ENCODE assay signal across 10 mouse cellular contexts in genomic region chr14:86869536-86869935, GRCm38 (mm10).
A peak's percentile ranks its signal among the peaks of the same experiment; 100 is the strongest.
DNase-seq lines count a peak whose midpoint lies in the region; ATAC-seq and TF ChIP-seq lines count a peak whose summit lies in the region.
"Had no signal": no experiment of that assay in that cellular context is flagged by ENCODE, and none has a peak within 500 bp of the region (broad histone marks: within the 10 kb centered on the region; RNA-seq: fewer than 3 reads in every experiment).

No protein-coding gene starts in this region.

- TF ChIP-seq CTCF in midbrain, postnatal 0 days (IDR thresholded peaks at IDR 0.05), result peak; percentile 61

- no peak overlapping the region for H3K27ac ChIP-seq in kidney, embryonic 16.5 days (ENCODE audit: low read length)
- H3K27ac ChIP-seq in forebrain, embryonic 16.5 days (ENCODE audit: low read length), result no peak overlapping the region
- no peak overlapping the region for H3K27ac ChIP-seq in midbrain, postnatal 0 days (ENCODE audit: low read depth, low read length)
- H3K27ac ChIP-seq: liver, embryonic 15.5 days; stomach, embryonic 15.5 days had no signal

- peak; percentile 56 for DNase-seq in kidney, adult 11 months
- peak; percentile 60 for DNase-seq in ES-CJ7 (ENCODE audit: low read depth, low spot score)
- peak; percentile 11 for DNase-seq in c-Kit-positive CD71-positive TER-119-negative erythroid progenitor cells, embryonic 14.5 days (ENCODE audit: low read depth)
- DNase-seq in layer of hippocampus, adult 8-10 months (ENCODE audit: low spot score in 2 of 2), result peak; percentile 49 to 57
- peak; percentile 92 for DNase-seq in midbrain, postnatal 0 days (ENCODE audit: low spot score)
- DNase-seq in spleen, postnatal 14 days (ENCODE audit: low spot score in 2 of 2), result no peak

- WGBS in kidney, embryonic 16.5 days, result 87% methylated on average over 5 of the region's 5 CpGs
- WGBS in forebrain, embryonic 16.5 days, result 53% methylated on average over 5 of the region's 5 CpGs
- 80% methylated on average over 5 of the region's 5 CpGs for WGBS in midbrain, postnatal 0 days

- no peak overlapping the region for H3K9ac ChIP-seq in kidney, embryonic 16.5 days (replicated peaks; ENCODE audit: low read length)
- H3K9ac ChIP-seq in forebrain, embryonic 16.5 days (replicated peaks; ENCODE audit: low read depth, low read length), result no peak overlapping the region
- no peak overlapping the region for H3K9ac ChIP-seq in midbrain, postnatal 0 days (replicated peaks; ENCODE audit: low read length, poor library complexity, severe bottlenecking)
- H3K9ac ChIP-seq: liver, embryonic 15.5 days; stomach, embryonic 15.5 days had no signal

- H3K27me3 ChIP-seq in kidney, embryonic 16.5 days (ENCODE audit: insufficient read depth, low read length), result no peaks in the 10 kb centered on the region
- no peaks in the 10 kb centered on the region for H3K27me3 ChIP-seq in forebrain, embryonic 16.5 days (replicated peaks; ENCODE audit: control insufficient read depth, insufficient read depth, low read length)
- H3K27me3 ChIP-seq in midbrain, postnatal 0 days (ENCODE audit: insufficient read depth, low read length), result no peaks in the 10 kb centered on the region
- H3K27me3 ChIP-seq: liver, embryonic 15.5 days; stomach, embryonic 15.5 days had no signal

- no peaks in the 10 kb centered on the region for H3K9me3 ChIP-seq in kidney, embryonic 16.5 days (ENCODE audit: low read length)
- H3K9me3 ChIP-seq in forebrain, embryonic 16.5 days (ENCODE audit: control insufficient read depth, low read length), result no peaks in the 10 kb centered on the region
- no peaks in the 10 kb centered on the region for H3K9me3 ChIP-seq in midbrain, postnatal 0 days (ENCODE audit: low read length)
- H3K9me3 ChIP-seq: liver, embryonic 15.5 days; stomach, embryonic 15.5 days had no signal

- ATAC-seq in kidney, embryonic 16.5 days (ENCODE audit: low FRiP score, low TSS enrichment), result no peak; the same call in 1 of the 2 replicates
- peak; percentile 72 for ATAC-seq in forebrain, embryonic 16.5 days
- peak; percentile 62; the same call in 1 of the 2 replicates for ATAC-seq in midbrain, postnatal 0 days (ENCODE audit: low FRiP score)

- no peak overlapping the region for H3K4me2 ChIP-seq in kidney, embryonic 16.5 days (replicated peaks; ENCODE audit: low read depth, low read length)
- H3K4me2 ChIP-seq in forebrain, embryonic 16.5 days (ENCODE audit: low read length), result no peak overlapping the region
- H3K4me2 ChIP-seq in midbrain, postnatal 0 days (ENCODE audit: low read depth, low read length, poor library complexity, severe bottlenecking), result no peak overlapping the region
- H3K4me2 ChIP-seq: liver, embryonic 15.5 days; stomach, embryonic 15.5 days had no signal

- no peaks in the 10 kb centered on the region for H3K4me1 ChIP-seq in kidney, embryonic 16.5 days (ENCODE audit: insufficient read depth, low read length)
- H3K4me1 ChIP-seq in forebrain, embryonic 16.5 days (replicated peaks; ENCODE audit: control insufficient read depth, insufficient read depth, low read length), result peaks cover 4% of the 10 kb centered on the region
- H3K4me1 ChIP-seq in midbrain, postnatal 0 days (ENCODE audit: insufficient read depth, low read length), result no peaks in the 10 kb centered on the region
- H3K4me1 ChIP-seq: liver, embryonic 15.5 days; stomach, embryonic 15.5 days had no signal

- no peaks in the 10 kb centered on the region for H3K36me3 ChIP-seq in kidney, embryonic 16.5 days (ENCODE audit: insufficient read depth, low read length)
- H3K36me3 ChIP-seq in forebrain, embryonic 16.5 days (ENCODE audit: control insufficient read depth, insufficient read depth), result no peaks in the 10 kb centered on the region
- H3K36me3 ChIP-seq in midbrain, postnatal 0 days (ENCODE audit: insufficient read depth, low read length), result no peaks in the 10 kb centered on the region
- H3K36me3 ChIP-seq: stomach, embryonic 15.5 days had no signal

- H3K4me3 ChIP-seq in kidney, embryonic 16.5 days (ENCODE audit: low read length), result no peak overlapping the region
- no peak overlapping the region for H3K4me3 ChIP-seq in forebrain, embryonic 16.5 days (replicated peaks; ENCODE audit: low read length)
- no peak overlapping the region for H3K4me3 ChIP-seq in midbrain, postnatal 0 days (ENCODE audit: low read depth, low read length)
- H3K4me3 ChIP-seq: liver, embryonic 15.5 days; stomach, embryonic 15.5 days had no signal

Comparison
In these comparisons a context has a peak if more than half of its experiments do, and no peak if none do; other contexts are left out.
1. DNase-seq: peak in kidney, adult 11 months (single experiment), ES-CJ7 (single experiment), c-Kit-positive CD71-positive TER-119-negative erythroid progenitor cells, embryonic 14.5 days (single experiment), layer of hippocampus, adult 8-10 months (2 of 2) and midbrain, postnatal 0 days (single experiment); none in spleen, postnatal 14 days (0 of 2).